Mouse (Mus musculus) C2C12 (cell line): ENCODE data around the gene Nkx2-3. TPM values are rescaled to one million over a fixed set of nuclear protein-coding genes. Genes with fewer than 3 reads are reported as not detected.

Experiments used
- H3K27me3 ChIP-seq: one replicate; pipeline ENCODE4 v1.6.1; 2011; ENCODE audit not compliant: control insufficient read depth, insufficient read depth, insufficient read length
- H3K36me3 ChIP-seq: one replicate; pipeline ENCODE4 v1.6.1; 2011; ENCODE audit not compliant: control insufficient read depth, insufficient read depth
- H3K4me3 ChIP-seq: one replicate; pipeline ENCODE4 v1.5.1; 2011; ENCODE audit warnings: mild to moderate bottlenecking, control low read depth; ENCODE audit not compliant: poor library complexity, insufficient read depth, severe bottlenecking
- H3K79me2 ChIP-seq: one replicate; pipeline ENCODE4 v1.6.1; 2011; ENCODE audit not compliant: control insufficient read depth, insufficient read depth
- H3K79me3 ChIP-seq: one replicate; pipeline ENCODE4 v1.6.1; 2011; ENCODE audit warnings: low read depth, control low read depth
- H3ac ChIP-seq: one replicate; pipeline ENCODE3; 2011; ENCODE audit warnings: low read depth; ENCODE audit not compliant: control insufficient read depth, insufficient read length
- CEBPB ChIP-seq: IDR thresholded peaks from one replicate; pipeline ENCODE4 v1.6.1; 2011; ENCODE audit warnings: low read depth, mild to moderate bottlenecking, control low read depth, moderate library complexity
- CTCF ChIP-seq: IDR thresholded peaks from one replicate; pipeline ENCODE4 v1.5.1; 2011; ENCODE audit not compliant: control insufficient read depth, insufficient read depth, insufficient read length
- FOSL1 ChIP-seq: IDR thresholded peaks from one replicate; pipeline ENCODE4 v1.8.0; 2011; ENCODE audit warnings: mild to moderate bottlenecking, low read length; ENCODE audit not compliant: poor library complexity, insufficient read depth, severe bottlenecking
- MAX ChIP-seq: IDR thresholded peaks from one replicate; pipeline ENCODE4 v1.6.1; 2011; ENCODE audit warnings: mild to moderate bottlenecking, control low read depth
- MYOD1 ChIP-seq: IDR thresholded peaks from one replicate; pipeline ENCODE4 v1.6.1; 2011; ENCODE audit warnings: low read depth; ENCODE audit not compliant: control insufficient read depth, insufficient read length
- MYOG ChIP-seq: IDR thresholded peaks from one replicate; pipeline ENCODE4 v1.6.1; 2011; ENCODE audit not compliant: control insufficient read depth, insufficient read length; ENCODE audit errors: extremely low read depth
- USF1 ChIP-seq: IDR thresholded peaks from one replicate; pipeline ENCODE4 v1.6.1; 2011; ENCODE audit warnings: low read depth, mild to moderate bottlenecking, control low read depth, moderate library complexity
- polyA plus RNA-seq: library from polyadenylated mRNA; unstranded; fragments of >200 nt; fragmentation: generic; extraction: Trizol; gene quantifications from one replicate; pipeline ENCODE4 v1.2.1, GENCODE M21; 2012; ENCODE audit warnings: missing spikeins

The Nkx2-3 gene
- polyA plus RNA-seq, 1 experiment = 0.02 TPM

DNA sequence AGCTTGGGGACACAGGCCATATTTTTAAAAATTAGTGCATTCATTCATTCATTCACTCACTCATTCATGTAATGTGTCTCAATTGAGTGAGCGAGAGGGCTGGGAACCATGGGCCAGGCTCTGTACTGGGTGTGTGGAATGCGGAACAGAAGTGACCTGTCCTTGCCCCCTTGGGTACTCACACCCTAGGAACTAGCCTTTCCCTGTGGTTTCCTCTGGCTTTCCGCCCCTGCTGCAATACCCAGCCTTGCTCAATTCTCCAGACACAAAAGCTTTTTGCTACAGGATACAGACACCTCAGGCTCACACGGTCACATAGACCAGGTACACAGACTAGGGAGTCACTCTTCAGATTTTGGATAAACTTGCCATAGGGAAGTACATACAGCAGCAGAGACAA is 36.2 kb downstream of the Nkx2-3 start:
- no peaks in the 10 kb centered on the region for H3K79me2 ChIP-seq
- TF ChIP-seq FOSL1 (no peak), CEBPB (no peak), CTCF (no peak), MYOD1 (no peak), MAX (no peak), USF1 (no peak), MYOG (no peak)

DNA sequence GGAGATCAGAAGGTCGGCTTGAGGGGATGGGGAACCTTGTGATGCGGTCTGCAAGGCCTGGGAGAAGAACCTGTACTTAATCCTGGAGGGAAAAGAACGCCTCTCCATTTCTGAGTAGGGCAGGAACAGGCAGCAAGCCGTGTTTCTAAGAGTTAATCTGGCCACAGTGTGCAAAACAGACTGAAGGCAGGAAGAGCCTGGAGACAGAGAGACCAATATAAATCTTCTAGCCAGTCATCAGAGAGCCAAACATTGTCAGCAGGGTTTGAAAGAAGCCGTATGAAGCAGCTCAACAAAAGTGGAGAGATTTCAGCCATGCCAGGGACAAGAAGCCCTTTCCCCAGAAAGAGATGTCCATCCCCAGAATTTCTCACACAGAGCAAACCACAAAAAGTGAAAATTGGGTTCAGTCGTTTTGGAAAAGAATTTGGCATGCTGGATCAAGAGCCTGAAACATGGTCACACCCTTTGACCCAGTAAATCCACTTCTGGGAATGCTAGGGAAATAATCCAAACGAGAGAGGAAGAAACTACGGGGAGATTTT is 39.2 kb downstream of the Nkx2-3 start:
- Histone ChIP-seq H3K4me3 (no peak overlapping the region), H3K79me3 (no peaks in the 10 kb centered on the region), H3K79me2 (no peaks in the 10 kb centered on the region), H3ac (no peak overlapping the region), H3K27me3 (peaks cover 10% of the 10 kb centered on the region), H3K36me3 (no peaks in the 10 kb centered on the region)
- TF ChIP-seq MYOD1 (no peak), USF1 (no peak), FOSL1 (no peak), CTCF (no peak), CEBPB (no peak)

More for the DNA sequence above, 36.2 kb downstream of the Nkx2-3 start:
- no peaks in the 10 kb centered on the region for H3K79me3 ChIP-seq
- peaks cover 10% of the 10 kb centered on the region for H3K27me3 ChIP-seq
- no peak overlapping the region for H3ac ChIP-seq
- no peaks in the 10 kb centered on the region for H3K36me3 ChIP-seq
- H3K4me3 ChIP-seq = no peak overlapping the region

DNA sequence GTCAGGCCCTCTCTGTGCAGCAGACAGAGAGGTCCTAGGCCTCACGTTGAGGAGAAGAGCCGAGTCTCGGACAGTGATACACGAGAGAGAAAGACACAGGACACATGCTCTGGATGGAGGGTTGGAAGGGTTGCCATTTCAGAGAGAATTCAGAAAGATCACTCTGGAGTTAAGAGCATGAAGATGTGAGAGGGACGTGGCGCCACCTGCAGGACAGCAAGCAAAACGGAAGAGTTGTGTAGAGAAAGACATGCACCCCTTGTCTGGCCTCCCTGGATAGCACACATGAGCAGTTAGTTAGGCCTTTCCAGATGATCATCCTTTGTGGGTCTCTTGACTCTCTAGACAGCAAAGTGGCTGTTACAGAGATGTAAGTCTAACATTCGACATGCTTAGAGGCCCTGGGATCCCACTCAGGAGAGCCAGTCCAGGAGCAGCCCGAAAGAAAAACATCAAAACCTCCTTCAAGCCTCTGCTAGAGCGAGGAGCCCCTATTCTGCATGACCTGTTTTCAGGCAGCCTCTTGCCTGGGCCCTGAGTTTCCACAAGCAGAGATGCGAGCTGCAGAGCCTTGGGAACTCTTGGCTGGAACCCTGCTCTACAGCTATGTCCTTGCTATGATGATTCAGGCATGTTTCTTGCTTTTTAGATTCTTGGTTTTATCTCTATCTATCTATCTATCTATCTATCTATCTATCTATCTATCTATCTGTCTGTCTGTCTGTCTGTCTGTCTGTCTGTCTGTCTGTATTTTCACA is 43.8 kb downstream of the Nkx2-3 start:
- no peaks in the 10 kb centered on the region for H3K79me3 ChIP-seq
- H3K4me3 ChIP-seq = no peak overlapping the region
- TF ChIP-seq CEBPB (no peak), CTCF (peak; percentile 68)
- H3K79me2 ChIP-seq = no peaks in the 10 kb centered on the region
- peaks cover 9% of the 10 kb centered on the region for H3K27me3 ChIP-seq
- no peaks in the 10 kb centered on the region for H3K36me3 ChIP-seq
- H3ac ChIP-seq = no peak overlapping the region

DNA sequence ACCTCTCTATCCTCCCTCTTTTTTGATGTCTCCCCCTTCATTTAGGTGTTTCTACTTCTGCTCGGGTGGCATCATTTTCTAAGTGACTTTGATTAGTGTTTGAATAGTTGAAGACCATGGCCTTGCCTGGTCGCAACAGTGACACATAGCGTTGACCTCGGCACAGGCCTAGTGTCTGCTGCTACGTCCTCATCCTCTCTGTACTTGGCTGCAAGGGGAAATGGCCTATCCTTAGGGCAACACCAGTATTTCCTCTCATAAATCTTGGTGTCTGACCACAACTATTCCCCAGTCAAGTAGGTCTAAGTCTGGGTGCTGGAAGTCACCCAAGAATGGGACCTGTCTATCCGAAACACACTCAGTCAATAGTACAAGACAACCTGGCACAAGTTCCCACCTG is 47.5 kb downstream of the Nkx2-3 start:
- no peak overlapping the region for H3ac ChIP-seq
- H3K79me2 ChIP-seq = no peaks in the 10 kb centered on the region
- peaks cover 17% of the 10 kb centered on the region for H3K36me3 ChIP-seq
- H3K79me3 ChIP-seq = no peaks in the 10 kb centered on the region
- no peaks in the 10 kb centered on the region for H3K27me3 ChIP-seq
- no peak for TF ChIP-seq USF1
- TF ChIP-seq CEBPB = no peak
- no peak for TF ChIP-seq MAX
- no peak for TF ChIP-seq FOSL1
- TF ChIP-seq CTCF = no peak
- no peak for TF ChIP-seq MYOD1
- no peak for TF ChIP-seq MYOG
- H3K4me3 ChIP-seq = no peak overlapping the region

DNA sequence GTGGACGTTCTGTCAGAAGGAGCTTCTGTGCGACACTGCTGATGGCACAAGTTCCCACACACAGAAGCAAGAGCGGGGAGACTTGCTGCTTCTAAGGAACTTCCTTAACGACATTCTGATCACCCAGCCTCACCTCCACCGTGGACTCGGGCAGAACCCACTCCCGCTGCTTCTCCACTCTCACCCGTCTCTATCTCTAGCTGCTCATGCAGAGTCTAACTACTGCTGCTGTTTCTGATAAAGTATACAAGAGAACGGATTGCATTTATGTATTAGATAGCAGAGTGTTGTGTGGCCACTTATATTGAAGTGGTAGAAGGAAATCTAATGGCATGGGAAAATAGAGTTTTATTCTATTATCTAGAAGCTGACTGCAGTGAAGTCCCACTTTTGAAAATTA is 48.6 kb downstream of the Nkx2-3 start:
- no peaks in the 10 kb centered on the region for H3K79me2 ChIP-seq
- no peaks in the 10 kb centered on the region for H3K27me3 ChIP-seq
- no peak overlapping the region for H3K4me3 ChIP-seq
- no peaks in the 10 kb centered on the region for H3K79me3 ChIP-seq
- H3K36me3 ChIP-seq = peaks cover 25% of the 10 kb centered on the region
- H3ac ChIP-seq = no peak overlapping the region
- TF ChIP-seq USF1 (no peak), CTCF (no peak), CEBPB (no peak), FOSL1 (no peak), MYOD1 (no peak)

DNA sequence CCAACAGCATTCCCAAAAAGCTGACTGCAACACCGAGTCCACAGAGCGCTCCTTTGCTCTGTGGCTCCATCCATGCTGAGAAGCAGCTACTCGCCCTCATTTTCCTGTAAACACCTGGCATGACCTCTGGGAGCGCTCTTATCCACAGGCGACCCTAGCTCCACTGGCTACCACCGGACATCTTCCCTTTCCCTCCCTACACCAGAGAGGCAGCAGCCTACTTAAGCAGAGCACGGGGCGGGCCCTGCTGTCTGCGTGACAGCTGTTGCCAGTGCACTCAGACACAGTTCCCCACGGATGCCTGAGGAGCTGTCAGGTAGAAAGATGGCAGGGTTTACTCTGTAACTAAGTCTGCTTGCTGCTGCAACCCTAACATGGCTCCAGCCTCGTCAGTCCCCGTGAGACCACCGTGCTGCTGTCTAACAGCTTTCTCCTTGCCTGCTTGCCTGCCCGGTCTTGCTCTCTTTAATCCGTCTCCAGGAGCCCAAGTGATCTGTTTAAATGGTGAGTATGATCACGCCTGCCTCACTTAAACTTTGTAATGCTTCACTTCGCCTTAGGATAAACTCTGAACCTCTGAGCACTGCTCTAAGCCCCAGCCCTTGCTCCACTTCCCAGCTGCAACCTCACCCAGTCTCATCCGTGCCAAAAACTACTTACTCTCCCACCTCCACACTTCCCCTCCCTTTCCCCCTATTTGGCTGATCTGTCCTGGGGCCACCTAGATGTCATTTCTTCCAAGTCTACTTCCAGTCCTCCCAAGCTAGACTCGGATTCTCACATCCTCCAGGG is 50.2 kb downstream of the Nkx2-3 start:
- H3K4me3 ChIP-seq = no peak overlapping the region

More for the DNA sequence above, 50.2 kb downstream of the Nkx2-3 start:
- Histone ChIP-seq H3ac (no peak overlapping the region), H3K79me2 (peaks cover 2% of the 10 kb centered on the region), H3K27me3 (no peaks in the 10 kb centered on the region), H3K79me3 (no peaks in the 10 kb centered on the region), H3K36me3 (peaks cover 31% of the 10 kb centered on the region)
- no peak for TF ChIP-seq MYOD1
- no peak for TF ChIP-seq MYOG
